Mouse (Mus musculus) right cerebral cortex, adult 18-20 months (tissue): ENCODE measurements at regions not wholly inside any gene's neighbourhood (a gene's known extent, or its start where the extent isn't known, plus 50 kb on each side); places are given as distances from the start of the nearest gene placed in this dataset.
A peak's percentile ranks its signal among the peaks of the same experiment; 100 is the strongest.

Experiments
- DNase-seq: peaks from one replicate; pipeline ENCODE4 v3.0.0; 2022; ENCODE audit warnings: mixed read lengths

- peak; percentile 0 for DNase-seq
Observed at GRCm38 (mm10) chr8:53279162-53279561, 232.4 kb upstream of the Aga start.

GRCm38 (mm10) chr8:53281041-53281440 is 230.5 kb upstream of the Aga start:
- no peak for DNase-seq
